27 mouse cellular contexts compared by ENCODE assay signal in genomic region chr10:69491975-69492374, GRCm38 (mm10).
"Had no signal": no experiment of that assay in that cellular context is flagged by ENCODE, and none has a peak within 500 bp of the region (broad histone marks: within the 10 kb centered on the region; RNA-seq: fewer than 3 reads in every experiment).

No protein-coding gene starts in this region.

- H3K4me3 ChIP-seq: gastrocnemius, adult 2 months; heart, adult 2 months; heart, embryonic 10.5 days; heart, embryonic 12.5 days; hindbrain, embryonic 10.5 days; hindbrain, embryonic 13.5 days; hindbrain, embryonic 15.5 days; kidney, embryonic 15.5 days; limb, embryonic 13.5 days; limb, embryonic 15.5 days; liver, embryonic 12.5 days had no signal

- H3K4me1 ChIP-seq: heart, embryonic 10.5 days; heart, embryonic 12.5 days; hindbrain, embryonic 10.5 days; hindbrain, embryonic 13.5 days; hindbrain, embryonic 15.5 days; kidney, embryonic 15.5 days; limb, embryonic 13.5 days; limb, embryonic 15.5 days; liver, embryonic 12.5 days had no signal

- H3K27ac ChIP-seq: gastrocnemius, adult 2 months; heart, adult 2 months; heart, embryonic 10.5 days; hindbrain, embryonic 10.5 days; hindbrain, embryonic 13.5 days; hindbrain, embryonic 15.5 days; hindbrain, postnatal 0 days; kidney, embryonic 15.5 days; kidney, postnatal 0 days; limb, embryonic 13.5 days; limb, embryonic 15.5 days; liver, embryonic 12.5 days; liver, embryonic 14.5 days had no signal

- DNase-seq: gastrocnemius, adult 2 months; gastrocnemius, postnatal 10 days; gastrocnemius, postnatal 25 days; heart, adult 2 months; heart, postnatal 10 days; heart, postnatal 4 days; kidney, adult 11 months; kidney, adult 2 months; kidney, adult 9 months; kidney, postnatal 14 days; kidney, postnatal 36 days; layer of hippocampus, adult 9-11 months; layer of hippocampus, postnatal 36 days; left cerebral cortex, postnatal 4 days had no signal

- ATAC-seq: hindbrain, postnatal 0 days; intestine, embryonic 16.5 days; liver, embryonic 12.5 days had no signal

- H3K9me3 ChIP-seq: heart, embryonic 10.5 days; heart, embryonic 12.5 days; hindbrain, embryonic 10.5 days; hindbrain, embryonic 13.5 days; hindbrain, embryonic 15.5 days; kidney, embryonic 15.5 days; limb, embryonic 13.5 days; limb, embryonic 15.5 days; liver, embryonic 12.5 days had no signal

- H3K9ac ChIP-seq: heart, embryonic 12.5 days; hindbrain, embryonic 13.5 days; hindbrain, embryonic 15.5 days; kidney, embryonic 15.5 days; limb, embryonic 13.5 days; limb, embryonic 15.5 days; liver, embryonic 12.5 days; liver, embryonic 14.5 days had no signal

- H3K27me3 ChIP-seq: heart, embryonic 12.5 days; hindbrain, embryonic 13.5 days; hindbrain, embryonic 15.5 days; kidney, embryonic 15.5 days; limb, embryonic 13.5 days; limb, embryonic 15.5 days; liver, embryonic 12.5 days had no signal

- H3K36me3 ChIP-seq: heart, embryonic 10.5 days; heart, embryonic 12.5 days; hindbrain, embryonic 10.5 days; hindbrain, embryonic 13.5 days; hindbrain, embryonic 15.5 days; kidney, embryonic 15.5 days; limb, embryonic 13.5 days; limb, embryonic 15.5 days; liver, embryonic 12.5 days had no signal

- H3K4me2 ChIP-seq: heart, embryonic 12.5 days; hindbrain, embryonic 13.5 days; hindbrain, embryonic 15.5 days; kidney, embryonic 15.5 days; limb, embryonic 13.5 days; limb, embryonic 15.5 days; liver, embryonic 12.5 days had no signal
